Mouse (Mus musculus) MEL-GATA-1-ER (cell line): Measurements from ENCODE around the gene Sec24c.
"Not testable (repeated sequence)": the region's sequence is repeated elsewhere in the genome, so short reads cannot be mapped to it uniquely, and the experiment has no call there.

Source experiments
- DNase-seq: peaks from one replicate; pipeline ENCODE4 v3.0.0-alpha.2; 2012; ENCODE audit warnings: low read depth; ENCODE audit errors: extremely low read depth

Gene Sec24c

DNA sequence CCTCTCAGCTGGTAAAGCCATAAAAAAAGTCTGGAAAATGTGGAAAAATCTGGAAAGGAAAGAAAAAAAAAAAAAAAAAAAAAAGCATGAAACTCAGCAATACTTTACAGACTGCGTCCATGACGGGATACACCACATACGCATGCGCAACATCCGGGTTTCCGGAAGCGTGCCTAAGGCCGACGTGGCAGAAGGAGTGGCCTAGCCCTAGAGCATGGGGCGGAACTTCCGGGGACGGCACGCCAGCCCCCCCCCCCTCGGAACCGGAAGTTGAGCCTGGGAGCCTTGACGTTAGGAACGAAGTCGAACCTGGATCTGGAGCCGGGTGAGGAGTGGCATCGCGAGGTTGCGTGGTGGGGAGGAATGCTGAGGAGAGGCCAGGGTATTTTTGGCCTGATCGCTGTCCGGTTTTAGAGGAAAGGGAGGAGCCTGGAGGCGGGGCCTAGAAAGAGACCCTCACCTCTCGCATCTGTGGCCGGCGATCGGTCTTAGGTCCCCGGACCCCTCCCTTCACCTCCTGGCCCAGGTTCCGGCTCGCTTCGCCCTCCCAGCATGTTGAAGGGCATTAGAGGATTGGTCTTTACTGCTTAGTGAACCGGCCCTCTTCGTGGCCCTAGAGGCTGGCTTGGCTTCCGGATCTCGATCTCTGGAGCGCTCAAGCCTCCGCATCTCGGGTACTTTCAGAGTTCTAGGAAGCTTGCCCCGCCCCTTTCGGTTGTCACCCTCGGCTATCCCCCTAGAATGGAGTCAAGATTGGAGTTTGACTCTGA lies at the start of gene Sec24c:
Gene Sec24c, plus strand, starts transcription at position 245 of the 770 bp plus-strand sequence.
- peak; percentile 91 for DNase-seq

DNA sequence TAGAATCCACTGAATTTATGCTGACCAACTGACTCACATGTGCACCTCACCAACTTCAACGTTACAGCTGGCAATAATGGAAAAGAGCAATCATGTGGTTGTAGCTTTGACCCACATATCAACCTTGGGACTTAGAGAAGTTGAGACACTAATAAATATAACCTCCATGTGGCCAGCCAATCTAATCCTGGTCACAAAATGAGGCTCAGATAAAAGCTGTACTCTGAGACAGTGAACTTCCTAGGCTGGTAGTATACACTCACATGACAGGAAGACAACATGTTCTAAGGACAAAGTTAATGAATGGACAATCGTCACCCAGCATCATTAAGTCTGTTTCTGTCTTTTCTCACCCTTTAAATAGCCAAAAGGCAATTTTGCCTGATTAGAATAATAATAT lies 47.7 kb upstream of the Sec24c start:
- DNase-seq = no peak

GRCm38 (mm10) chr14:20626971-20627370 lies 47.1 kb upstream of the Sec24c start:
- no peak for DNase-seq

DNA sequence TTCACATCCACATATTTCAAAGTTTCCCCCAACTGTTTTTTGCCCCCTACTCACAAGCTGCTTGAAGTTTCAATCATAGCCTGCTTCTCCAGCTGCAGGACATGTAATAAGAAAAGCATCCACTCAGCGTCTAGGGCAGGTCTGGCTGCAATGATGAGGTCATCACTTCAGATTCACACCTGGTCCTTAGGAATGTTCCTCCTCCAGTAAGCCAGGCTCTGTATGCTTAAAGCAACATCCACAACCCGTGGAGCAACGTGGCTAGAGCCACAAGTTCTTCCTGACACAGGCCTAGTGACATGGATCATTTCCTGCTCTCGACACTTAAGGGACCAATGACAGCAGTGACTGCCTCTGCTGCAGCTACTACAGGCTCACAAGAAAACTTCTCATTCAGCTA lies 42.9 kb upstream of the Sec24c start:
- no peak for DNase-seq

GRCm38 (mm10) chr14:20635546-20635945 lies 38.6 kb upstream of the Sec24c start:
- DNase-seq = no peak

- DNase-seq = not testable (repeated sequence)
Observed at GRCm38 (mm10) chr14:20636968-20637367, 37.1 kb upstream of the Sec24c start.

- DNase-seq = no peak
Observed at GRCm38 (mm10) chr14:20637818-20638574, 36.1 kb upstream of the Sec24c start.

- DNase-seq = no peak
Observed at GRCm38 (mm10) chr14:20638702-20639101, 35.4 kb upstream of the Sec24c start.

DNA sequence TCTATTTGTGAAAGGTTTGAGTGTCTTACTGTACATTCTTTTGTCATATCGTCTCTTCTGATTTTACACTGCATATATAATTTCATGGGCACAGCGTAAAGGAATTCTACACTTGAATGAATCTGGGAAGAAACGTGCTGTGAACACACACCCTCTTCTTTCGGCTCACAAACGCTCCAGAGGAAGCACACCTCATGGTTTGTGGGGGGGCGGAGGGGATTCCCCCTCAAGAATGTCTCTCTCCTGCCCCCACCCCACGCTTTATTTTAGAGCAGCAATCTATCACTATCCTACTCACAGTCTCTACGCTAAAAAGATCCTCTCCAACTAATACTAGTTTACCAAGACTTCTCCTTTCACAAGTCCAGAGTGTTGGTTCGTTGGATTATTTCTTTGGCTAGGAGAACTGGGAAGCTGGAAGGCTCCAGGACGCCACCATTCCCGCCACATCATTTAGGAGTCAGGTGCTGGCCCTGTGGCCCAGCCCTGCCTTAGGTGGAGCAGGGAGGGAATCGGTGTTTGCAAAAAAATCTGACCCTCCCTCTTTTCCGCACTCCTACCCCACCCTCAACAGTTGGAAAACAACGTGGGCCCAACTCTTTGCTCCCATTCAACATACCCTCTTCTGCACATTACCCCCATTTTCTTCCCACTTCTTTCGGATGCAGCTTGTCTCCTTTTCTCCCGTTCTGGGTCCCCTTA lies 34.0 kb upstream of the Sec24c start:
- no peak for DNase-seq

GRCm38 (mm10) chr14:20640644-20641437 lies 33.3 kb upstream of the Sec24c start, which contains the start of gene Usp54:
Usp54 (minus strand) TSS chr14:20641063.
- peak; percentile 93 for DNase-seq

GRCm38 (mm10) chr14:20641438-20641875 lies 32.7 kb upstream of the Sec24c start:
- DNase-seq = no peak

DNA sequence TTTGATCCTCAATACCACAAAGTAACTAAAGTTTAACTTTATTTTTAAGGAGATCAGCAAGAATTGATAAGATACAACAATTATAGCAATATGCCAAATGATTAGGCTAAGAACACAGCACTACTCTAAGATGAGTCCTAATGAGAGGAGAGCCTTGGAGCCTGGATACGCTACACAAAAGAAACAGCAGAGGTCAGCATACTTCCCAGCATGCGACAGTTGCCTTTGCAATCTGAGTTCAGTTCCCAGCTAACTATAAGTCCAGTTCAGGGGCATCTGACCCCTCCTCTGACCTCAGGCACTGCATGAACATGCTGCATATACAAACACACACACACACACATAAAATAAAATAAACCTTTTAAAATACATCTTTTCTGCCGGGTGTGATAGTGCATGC lies 28.6 kb upstream of the Sec24c start:
- no peak for DNase-seq

DNA sequence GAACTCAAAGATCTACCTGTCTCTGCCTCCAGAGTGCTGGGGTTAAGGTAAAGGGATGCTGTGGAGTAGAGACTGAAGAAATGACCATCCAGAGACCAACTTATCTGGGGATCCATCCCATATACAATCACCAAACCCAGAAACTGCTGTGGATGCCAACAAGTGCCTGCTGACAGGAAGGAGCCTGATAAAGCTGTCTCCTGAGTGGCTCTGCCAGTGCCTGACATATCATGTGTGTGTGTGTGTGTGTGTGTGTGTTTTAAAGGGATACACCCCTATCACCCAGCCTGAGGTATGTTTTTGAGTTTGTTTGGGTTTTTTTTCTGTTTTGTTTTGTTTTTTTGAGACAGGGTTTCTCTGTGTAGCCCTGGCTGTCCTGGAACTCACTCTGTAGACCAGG lies 27.7 kb upstream of the Sec24c start:
- no peak for DNase-seq

DNA sequence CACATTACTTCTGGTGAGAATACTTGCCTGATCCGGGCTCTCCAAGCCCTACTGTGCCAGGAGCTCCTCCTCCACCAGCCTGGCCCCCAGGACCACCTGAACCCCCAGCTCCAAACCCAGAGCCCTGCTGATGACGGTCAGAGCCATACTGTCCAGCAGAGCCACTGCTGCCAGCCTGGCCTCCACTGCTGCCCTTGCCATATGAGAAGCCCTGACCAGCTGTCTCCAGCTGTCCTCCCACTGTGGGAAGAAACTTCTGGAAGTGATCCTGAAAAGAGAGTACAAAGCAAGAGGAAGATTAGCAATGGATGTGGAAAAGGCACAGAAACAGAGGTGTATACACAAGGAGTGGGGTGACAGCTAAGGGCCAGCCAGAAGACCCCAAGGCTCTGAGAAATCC lies 23.1 kb upstream of the Sec24c start:
- DNase-seq = no peak

DNA sequence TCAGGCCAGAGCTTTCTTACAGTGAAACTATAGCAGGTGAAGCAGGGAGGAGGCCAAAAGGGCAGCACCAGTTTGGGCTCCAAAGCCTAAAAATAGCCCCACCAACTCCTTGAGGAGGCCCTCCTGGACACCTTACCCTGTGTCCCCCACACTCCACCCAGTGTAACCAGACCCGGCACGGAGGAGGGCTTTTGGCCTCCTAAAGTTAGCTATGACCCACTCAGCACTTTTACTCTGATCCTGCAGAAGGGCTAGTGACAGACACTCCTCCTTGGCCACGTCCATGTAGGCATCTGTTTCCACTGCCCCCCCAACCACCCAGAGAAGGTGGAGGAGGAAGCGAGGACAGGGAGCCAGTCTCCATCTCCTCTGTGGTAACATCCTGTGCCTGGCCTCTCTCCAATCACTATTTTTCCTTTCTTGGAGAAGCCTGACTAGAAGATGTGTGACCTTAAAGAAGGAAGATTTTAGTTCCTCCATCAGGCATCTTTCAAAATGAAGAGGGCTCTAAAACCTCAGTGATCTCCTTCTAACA lies 22.3 kb upstream of the Sec24c start:
- DNase-seq = no peak

GRCm38 (mm10) chr14:20654690-20655421 lies 19.3 kb upstream of the Sec24c start:
- DNase-seq = no peak

DNA sequence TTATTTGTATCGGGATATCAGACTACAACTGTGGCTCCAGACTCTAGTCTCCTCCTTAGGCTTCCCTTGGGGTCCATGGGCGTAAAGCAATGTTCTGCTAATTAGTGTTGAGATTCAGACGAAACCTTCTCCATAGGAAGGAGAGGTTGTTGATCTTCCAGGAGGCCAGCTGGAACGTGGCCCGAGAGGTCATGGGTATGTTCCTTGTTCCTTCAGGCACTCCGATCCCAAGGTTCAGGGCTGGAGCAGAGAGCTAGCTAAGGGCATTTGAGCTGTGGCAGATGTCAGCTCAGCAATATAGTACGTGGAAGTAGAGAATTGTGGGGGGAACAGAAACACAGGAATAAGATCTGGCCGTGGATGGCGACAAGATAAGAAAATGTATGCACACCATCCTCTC lies 18.4 kb upstream of the Sec24c start:
- no peak for DNase-seq

DNA sequence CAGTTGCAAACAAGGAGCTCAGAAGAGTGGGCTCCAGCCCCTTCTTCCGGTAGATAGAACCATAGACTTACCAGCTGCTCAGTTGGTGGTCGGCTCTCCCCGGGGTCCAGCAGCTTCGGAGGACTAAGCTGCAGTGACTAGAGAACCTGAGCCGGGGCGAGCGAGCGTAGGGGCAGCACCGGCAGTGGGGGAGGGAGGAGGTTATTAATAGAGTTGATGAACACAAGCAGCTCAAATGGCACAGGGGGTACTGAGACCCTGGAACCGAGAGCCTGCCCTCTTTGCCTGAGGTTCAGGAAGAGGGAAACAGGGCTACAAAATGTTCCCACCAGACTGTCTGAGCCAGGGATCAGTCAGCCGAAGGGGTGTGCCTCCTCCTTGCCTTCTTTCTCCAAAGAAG lies 17.7 kb upstream of the Sec24c start, which contains the start of gene Myoz1:
Gene Myoz1, minus strand, starts transcription at position 180 of the 400 bp plus-strand sequence.
- no peak for DNase-seq

DNA sequence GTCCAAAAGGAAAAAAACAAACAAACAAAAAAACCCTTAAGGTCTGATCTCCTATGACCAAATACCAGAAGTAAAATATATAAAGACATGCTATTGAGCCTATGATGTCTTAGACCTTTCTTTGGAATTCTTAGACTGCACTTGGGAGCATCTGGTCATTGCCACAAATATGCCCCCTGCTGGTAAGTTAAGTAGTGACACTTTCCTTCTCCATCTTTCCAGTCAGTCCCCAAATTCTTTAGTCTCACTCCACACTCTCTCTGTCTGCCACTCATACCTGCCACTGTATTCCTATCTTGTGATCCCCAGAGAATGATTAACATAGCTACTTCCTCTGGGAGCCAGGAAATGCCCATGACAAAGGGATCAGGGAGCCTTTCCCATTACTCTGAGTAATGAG lies 15.8 kb upstream of the Sec24c start:
- no peak for DNase-seq

- no peak for DNase-seq
Observed at GRCm38 (mm10) chr14:20658902-20659301, 15.2 kb upstream of the Sec24c start.
